Mouse (Mus musculus) left cerebral cortex, adult 9 months (tissue): ENCODE measurements around the gene Abcb10.

Source experiments
- DNase-seq, 2 experiments: peaks; one replicate each; pipeline ENCODE4 v3.0.0; 2022; ENCODE audit warnings: low spot score in 2 of 2

Abcb10 gene

DNA sequence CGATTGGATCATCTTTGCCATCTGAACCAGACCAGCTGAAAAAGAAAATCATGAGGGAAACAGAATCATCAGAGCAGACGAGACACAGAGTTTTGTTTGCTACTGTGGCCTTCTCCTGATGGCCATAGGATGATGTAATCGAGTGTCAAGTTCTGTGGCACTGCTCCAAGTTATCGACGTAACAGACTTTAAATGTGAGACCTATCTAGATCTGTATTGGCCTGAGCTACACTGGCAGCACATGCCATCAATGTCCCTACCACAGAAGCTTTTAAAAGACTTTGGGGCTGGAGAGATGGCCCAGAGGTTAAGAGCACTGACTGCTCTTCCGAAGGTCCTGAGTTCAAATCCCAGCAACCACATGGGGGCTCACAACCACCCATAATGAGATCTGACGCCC, 80.3 kb downstream of the Abcb10 start:
- DNase-seq = no peak
